Mouse (Mus musculus): ENCODE data around the gene Rnf40.

The Rnf40 gene

DNA sequence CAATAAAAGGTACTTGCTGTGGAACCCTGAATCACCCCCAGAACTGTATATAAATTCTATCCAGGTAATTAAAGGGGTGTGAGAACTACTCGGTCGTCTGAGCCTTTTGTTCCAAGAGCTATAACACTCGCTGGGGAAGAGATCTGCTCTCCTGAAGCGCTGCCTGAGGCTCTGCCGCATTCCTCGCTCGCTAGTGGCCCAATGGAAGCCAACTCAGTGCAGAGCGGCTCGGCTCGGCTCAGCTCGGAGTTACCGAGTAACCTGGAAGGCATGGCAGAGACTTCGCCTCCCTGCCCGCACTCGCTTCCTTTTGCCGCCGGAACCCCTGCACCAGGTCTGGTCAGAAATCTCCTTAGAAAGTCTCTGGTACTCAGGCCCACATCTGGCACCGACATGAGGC, 63.5 kb downstream of the Rnf40 start:
- DNase-seq = peak; percentile 52

DNA sequence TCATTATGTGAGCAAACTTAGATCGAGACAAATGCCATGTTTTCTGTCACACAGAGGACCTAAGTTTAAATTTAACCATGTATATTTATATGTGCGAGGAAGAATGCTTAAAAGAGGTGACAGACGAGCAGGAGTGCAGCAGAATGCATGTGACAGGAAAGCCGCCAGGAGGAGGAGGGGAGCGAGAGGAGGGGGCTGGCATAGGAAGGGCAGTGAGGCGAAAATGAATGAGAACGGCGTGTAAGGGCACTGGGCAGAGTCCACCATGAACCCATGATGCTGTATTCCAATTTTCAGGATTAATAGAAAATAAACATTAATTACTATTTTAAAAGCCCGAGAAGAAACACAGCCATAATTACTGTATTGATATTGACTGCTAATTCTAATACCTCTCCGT, 65.8 kb downstream of the Rnf40 start:
- peak; percentile 66 for DNase-seq
